Mouse (Mus musculus) frontal cortex, postnatal 14 days (tissue): ENCODE results near the gene Eps15l1.

Source experiments
- DNase-seq, 2 experiments: peaks; one replicate each; pipeline ENCODE4 v3.0.0; 2022; ENCODE audit warnings: low spot score in 2 of 2

The Eps15l1 gene

GRCm38 (mm10) chr8:72421362-72422335 lies at the start of gene Eps15l1:
Eps15l1 (minus strand) TSS chr8:72421460.
- DNase-seq, result peak; percentile 97 to 98

GRCm38 (mm10) chr8:72470684-72471083 lies 49.4 kb upstream of the Eps15l1 start:
- no peak for DNase-seq

- DNase-seq, result no peak
These were observed 48.7 kb upstream of the Eps15l1 start for GRCm38 (mm10) chr8:72469984-72470383.

DNA sequence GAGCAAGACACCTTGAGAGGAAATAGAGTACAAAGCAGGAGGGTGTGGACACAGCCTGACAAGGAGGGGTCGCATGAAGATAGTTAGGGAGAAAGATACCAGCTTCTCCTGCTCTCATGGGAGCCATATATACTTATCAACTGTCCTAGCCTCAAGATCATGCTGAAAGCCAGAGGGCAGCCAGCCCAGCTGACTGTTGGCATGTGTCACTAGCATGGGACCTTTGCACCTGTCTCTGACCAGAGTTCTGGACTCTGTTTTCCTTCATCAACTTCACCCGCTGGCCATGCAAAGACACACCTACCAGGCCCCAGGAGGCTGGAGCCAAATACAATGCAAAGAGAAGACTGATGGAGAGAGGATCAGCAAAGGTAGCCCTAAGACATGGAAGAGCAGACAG lies 48.0 kb upstream of the Eps15l1 start:
- DNase-seq, result no peak

DNA sequence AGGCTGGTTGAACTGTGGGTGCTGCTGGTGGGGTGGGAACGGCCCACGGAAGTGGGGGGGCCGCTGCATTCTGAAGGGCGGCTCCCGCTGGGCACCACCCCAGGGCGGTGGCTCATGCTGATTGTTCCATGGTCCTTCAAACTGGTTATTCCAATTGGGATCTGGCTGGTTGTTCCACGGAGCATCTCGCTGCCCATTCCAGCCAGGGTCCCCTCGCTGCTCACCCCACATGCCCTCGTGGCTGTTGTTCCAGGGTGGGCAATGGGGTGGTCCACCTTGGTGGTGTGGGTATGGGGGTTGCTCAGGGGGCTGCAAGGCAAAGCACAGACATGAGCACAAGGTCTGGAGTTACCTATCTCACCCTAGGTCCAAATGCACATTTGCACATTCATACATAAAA lies 43.0 kb upstream of the Eps15l1 start:
- DNase-seq, result no peak

DNA sequence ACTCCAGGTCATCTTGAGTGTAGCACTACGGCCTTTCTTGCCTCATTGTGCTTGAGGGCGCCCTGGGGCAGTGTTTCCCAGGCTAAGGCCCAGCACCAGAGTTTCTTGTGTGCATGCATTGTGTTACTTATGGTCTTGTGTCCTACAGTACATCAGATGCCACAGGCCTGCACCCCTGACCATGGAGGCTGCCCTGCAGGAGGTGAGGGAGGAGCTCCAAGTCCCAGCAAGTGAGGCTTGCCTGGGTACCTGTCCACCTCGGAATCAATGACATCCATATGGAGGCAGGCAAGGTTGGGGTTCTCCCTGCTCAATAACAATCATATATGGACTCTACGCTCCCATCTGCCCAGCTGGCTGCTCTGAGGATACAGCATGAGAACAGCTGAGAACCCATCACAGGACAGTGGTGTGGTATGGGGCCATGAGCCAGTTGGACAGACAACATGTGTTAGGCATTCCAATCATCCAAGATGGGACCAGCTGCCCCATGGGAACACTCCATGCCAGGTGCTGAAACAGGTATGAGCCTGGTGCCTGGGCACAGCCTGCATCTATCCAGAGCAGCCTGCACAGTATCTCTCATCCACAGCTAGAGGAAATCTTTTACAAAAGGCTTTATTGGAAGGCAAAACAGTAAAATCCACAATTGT lies 38.7 kb upstream of the Eps15l1 start:
- DNase-seq, result no peak

DNA sequence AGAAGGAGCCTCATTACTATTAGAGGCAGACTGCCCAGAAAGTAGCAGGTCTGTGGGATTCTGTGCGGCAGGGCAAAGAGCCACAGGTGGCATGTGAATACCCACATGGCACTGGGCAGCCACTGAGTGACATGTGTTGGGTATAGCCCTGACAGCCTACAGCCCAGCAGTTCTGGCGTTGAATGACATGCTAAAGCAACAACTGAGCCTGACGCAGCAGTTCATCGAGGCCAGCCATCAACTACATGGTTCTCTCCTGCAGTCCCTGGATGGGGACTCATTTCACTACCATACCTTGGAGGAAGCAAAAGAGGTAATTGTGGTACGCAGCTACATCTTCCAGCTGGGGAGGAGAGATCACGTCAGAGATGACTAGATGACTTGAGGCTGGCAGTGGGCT lies 37.2 kb upstream of the Eps15l1 start:
- DNase-seq, result no peak

- no peak for DNase-seq
These were observed 36.5 kb upstream of the Eps15l1 start for GRCm38 (mm10) chr8:72457806-72458205.

DNA sequence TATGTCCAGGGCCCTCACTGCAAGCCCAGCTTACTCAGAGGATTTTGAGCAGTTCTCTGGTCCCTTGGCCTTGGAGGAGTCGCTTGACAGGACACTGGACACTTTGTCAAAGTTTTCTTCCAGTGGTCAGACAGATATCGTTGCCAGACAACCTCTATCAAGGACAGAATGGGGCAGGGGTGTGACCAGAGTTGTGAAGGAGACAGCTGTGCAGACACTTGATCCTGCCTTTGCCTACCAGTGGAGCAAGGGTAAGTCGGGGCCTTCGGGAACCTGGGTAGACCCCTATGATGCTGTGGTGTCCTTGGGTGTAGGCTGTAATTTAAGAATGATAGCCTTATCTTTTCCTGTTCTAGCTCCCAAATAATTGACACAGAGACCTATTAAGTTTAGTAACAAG lies 34.1 kb upstream of the Eps15l1 start:
- no peak for DNase-seq

DNA sequence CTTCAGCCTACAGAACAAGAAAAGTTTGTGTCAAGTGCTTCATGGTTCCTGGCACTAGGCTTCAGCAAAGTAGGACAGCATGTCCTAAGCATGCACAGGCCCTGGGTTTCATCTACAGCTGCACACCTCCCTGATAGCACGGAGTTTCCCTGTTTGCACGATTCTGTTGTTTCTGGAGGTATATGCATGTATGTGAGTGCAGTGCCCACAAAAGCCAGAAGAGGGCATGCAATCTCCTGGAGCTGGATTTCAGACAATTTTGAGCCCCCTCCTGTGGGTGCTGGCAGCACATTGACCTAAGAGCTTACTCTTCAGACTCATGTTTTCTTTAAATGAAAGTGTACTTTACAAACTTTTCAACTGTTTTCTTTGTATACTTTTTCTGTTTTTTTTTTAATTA lies 32.6 kb upstream of the Eps15l1 start:
- DNase-seq, result no peak

- no peak for DNase-seq
These were observed 30.3 kb upstream of the Eps15l1 start for GRCm38 (mm10) chr8:72451516-72451915.

GRCm38 (mm10) chr8:72445071-72445470 lies 23.8 kb upstream of the Eps15l1 start:
- no peak for DNase-seq

- DNase-seq, result no peak
These were observed 22.7 kb upstream of the Eps15l1 start for GRCm38 (mm10) chr8:72443994-72444350.

DNA sequence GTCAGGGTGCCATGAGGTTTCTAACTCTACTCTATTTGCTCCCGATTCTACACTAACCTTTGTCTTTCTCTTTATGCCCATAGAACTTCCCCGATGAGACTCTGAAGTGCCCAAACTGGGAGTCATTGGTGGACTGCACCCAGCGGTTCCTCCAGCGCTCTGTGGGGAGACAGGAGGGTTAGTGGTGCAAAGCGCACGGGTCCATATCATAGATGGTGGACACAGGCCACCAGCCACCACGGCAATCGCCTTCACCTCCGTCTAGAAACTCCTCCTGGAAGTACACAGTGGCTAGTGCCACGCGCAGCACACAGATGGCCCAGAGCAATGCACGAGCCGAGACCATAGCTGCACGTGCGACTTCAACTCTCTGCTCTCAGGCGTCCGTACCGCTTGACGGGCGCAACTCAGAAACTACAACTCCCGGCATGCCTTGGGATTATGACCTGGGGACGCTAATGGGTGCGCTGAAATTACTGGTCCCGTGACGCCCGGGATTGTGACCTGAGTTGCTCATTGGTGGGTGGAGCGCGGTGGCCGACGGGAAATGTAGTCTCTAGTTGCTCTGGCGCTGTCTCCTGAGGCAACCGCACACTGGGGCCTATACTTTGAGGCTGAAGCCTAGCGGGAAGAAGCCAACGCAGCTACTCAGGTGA lies 22.2 kb upstream of the Eps15l1 start, which contains the start of the genes Calr3 and 1700030K09Rik:
Gene Calr3, minus strand, starts transcription at position 533 of the 656 bp plus-strand sequence.
Gene 1700030K09Rik, plus strand, starts transcription at position 543 of the 656 bp plus-strand sequence.
- peak; percentile 97 to 98 for DNase-seq

DNA sequence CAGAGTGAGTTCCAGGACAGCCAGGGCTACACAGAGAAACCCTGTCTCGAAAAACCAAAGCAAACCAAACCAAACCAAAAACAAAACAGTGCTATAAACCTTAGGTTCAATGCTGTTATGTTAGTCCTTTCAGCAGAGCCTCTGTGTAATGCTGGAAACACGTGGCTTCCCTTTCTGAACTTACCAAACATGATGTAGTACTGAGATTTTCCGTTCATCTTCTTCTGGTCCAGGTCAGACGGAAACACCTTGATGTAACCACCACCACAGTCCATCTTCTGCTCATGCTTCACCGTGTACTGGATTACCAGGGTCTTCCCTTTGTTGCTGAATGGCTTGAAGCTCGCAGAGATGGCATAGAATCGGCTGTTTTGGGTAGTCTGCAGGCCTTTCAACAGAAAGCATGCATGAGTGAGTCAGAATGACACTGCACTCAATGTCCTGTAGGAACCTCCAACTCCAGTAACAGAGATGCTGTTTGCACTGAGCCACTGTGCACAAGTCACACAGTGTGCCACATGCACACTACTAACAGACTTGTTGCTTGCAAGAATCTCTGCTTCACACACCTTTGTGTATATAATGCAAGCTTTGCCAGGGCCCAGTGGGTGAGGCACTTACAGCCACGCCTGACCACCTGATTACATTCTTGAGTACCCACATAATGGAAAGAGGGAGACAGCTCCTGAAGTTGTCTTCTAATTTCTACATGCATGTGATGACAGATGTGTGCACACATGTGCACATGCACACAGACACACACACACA lies 17.2 kb upstream of the Eps15l1 start:
- DNase-seq, result no peak

DNA sequence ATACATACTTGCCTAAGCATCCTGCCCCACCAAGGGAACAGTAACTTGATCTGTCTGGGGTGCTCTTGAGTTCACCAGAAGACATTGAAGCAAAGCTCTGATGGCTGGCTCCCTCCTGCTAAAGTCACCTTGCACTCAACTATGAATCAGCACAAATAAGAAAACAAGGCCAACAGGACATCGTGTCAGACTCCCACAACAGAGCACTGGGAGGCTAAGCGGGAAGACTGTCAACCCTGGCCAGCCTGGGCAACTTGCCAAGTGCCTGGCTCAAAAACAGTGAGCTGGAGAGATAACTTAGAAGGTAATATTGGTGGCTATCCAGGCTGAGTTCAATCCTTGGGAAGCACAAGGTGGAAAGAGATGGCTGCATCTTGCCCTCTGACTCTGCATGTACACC lies 13.7 kb upstream of the Eps15l1 start:
- no peak for DNase-seq

DNA sequence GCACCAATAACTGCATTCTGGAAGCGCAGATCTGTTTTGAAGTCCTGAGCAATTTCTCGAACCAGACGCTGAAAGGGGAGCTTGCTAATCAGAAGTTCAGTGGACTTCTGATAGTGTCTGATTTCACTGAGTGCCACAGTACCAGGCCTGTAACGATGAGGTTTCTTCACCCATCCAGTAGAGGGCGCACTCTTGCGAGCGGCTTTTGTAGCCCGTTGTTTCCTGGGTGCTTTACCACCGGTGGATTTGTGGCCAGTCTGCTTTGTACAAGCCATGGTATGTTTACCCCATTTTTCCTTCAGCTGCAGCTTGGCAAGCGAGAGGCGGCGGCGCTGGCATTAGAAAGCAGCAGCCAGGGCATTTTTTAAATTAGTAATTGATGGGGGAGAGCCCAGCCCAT lies 8.4 kb upstream of the Eps15l1 start:
- no peak for DNase-seq

DNA sequence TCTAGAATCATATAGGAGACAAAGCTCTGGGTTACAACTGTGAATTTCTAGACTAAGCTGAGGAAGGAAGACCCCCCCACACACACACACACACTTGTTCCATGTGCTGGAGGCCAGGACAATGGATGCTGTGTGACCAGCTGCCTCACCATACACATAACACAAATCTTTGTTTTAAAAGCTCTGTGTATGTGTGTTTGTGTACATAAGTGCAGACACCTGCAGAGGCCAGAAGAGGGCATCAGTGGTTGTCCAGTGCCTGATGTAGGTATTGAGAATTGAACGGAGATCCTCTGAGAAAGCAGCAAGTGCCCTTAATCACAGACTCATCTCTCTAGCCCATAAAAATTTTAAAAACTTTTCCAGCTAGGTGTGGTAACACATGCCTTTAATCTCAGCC lies 1.7 kb upstream of the Eps15l1 start:
- no peak for DNase-seq

DNA sequence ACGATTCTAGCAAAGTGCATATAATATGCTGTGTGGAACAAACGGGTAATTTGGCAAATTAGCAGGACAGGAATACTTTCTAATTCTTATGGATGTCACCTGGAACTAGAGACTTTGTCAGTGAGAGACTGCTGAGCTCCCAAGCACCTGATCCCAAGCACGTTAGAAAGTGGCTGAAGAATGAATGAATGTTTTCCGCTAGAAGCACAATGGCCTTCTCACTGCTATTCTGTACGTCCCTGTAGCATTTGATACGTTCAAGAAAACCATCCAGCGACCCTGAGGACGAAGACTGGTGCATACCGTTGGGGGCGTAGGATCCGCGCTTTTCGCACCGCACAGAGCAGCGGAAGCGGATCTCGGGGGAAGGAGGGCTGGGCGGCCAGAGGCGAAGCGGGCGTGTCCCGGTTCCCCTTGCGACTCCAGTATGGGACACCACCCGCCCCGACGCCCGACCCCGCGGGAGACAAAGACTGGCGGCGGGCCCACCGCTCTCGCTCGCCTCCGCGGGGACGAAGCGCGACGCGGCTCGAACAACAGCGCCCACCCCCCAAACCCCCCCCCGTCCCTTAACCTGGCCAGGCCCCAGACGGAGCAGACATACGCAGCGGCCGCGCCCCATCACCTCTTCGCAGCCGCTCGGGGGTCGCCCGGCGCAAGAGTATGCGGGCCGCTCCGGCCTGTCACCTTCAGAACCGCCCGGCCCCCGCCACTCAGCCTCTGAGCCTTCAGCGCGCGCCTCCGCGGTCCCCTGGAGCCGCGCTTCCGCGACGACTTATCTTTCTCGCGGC lies 494 bp downstream of the Eps15l1 start:
- peak in 1 of 2 experiments; percentile 31 for DNase-seq

GRCm38 (mm10) chr8:72418073-72418472 lies 3.2 kb downstream of the Eps15l1 start:
- DNase-seq, result no peak

GRCm38 (mm10) chr8:72415252-72415651 lies 6.0 kb downstream of the Eps15l1 start:
- no peak for DNase-seq
